Mouse (Mus musculus) hindbrain, embryonic 12.5 days (tissue): Measurements from ENCODE around the gene Ulk3. TPM values are rescaled to one million over a fixed set of nuclear protein-coding genes. Genes with fewer than 3 reads are reported as not detected.

Experiments
- ATAC-seq: fragments of 200-750 bp; cut with Nextera tagmentation; 2 replicates; pipeline ENCODE4 v1.8.0; 2017; ENCODE audit warnings: moderate TSS enrichment; ENCODE audit not compliant: low FRiP score
- H3K27ac ChIP-seq: fragments of 300-500 bp; sonication (generic); 2 replicates; pipeline ENCODE4 v1.5.1; 2016; ENCODE audit warnings: mild to moderate bottlenecking
- H3K27me3 ChIP-seq: fragments of 300-500 bp; sonication (generic); 2 replicates; pipeline ENCODE4 v1.6.1; 2016; ENCODE audit warnings: mild to moderate bottlenecking
- H3K36me3 ChIP-seq: fragments of 300-500 bp; sonication (generic); 2 replicates; pipeline ENCODE4 v1.6.1; 2016; ENCODE audit warnings: mild to moderate bottlenecking
- H3K4me1 ChIP-seq: fragments of 300-500 bp; sonication (generic); 2 replicates; pipeline ENCODE4 v1.6.1; 2016
- H3K4me2 ChIP-seq: fragments of 300-500 bp; sonication (generic); replicated peaks from 2 replicates; pipeline ENCODE4 v1.6.1; 2016; ENCODE audit warnings: mild to moderate bottlenecking
- H3K4me3 ChIP-seq: fragments of 300-500 bp; sonication (generic); 2 replicates; pipeline ENCODE4 v1.5.1; 2016; ENCODE audit warnings: mild to moderate bottlenecking
- H3K9ac ChIP-seq: fragments of 300-500 bp; sonication (generic); 2 replicates; pipeline ENCODE4 v1.6.1; 2016; ENCODE audit warnings: mild to moderate bottlenecking, moderate library complexity
- H3K9me3 ChIP-seq: fragments of 300-500 bp; sonication (generic); replicated peaks from 2 replicates; pipeline ENCODE4 v1.6.1; 2016; ENCODE audit warnings: mild to moderate bottlenecking
- WGBS: fragments of 180-500 bp; shearing (Covaris S2); methylation state at CpG from one replicate; pipeline ENCODE4 v1.1.7; 2016; 5-methylcytosine and 5-hydroxymethylcytosine counted together
- polyA plus RNA-seq: library from polyadenylated mRNA; unstranded; fragments of >200 nt; fragmentation: Nextera tagmentation; extraction: Ambion mirVana; gene quantifications from 2 replicates; pipeline ENCODE4 v1.2.1, GENCODE M21; 2016

The Ulk3 gene
- polyA plus RNA-seq, result 20.0 and 20.1 TPM in 2 replicates

GRCm38 (mm10) chr9:57589224-57590126 is at the start of gene Ulk3:
Ulk3 (plus strand) TSS chr9:57589452.
- Histone ChIP-seq H3K4me1 (peaks cover 23% of the 10 kb centered on the region), H3K4me3 (peak within 1 kb of the TSS; percentile 71), H3K36me3 (peaks cover 47% of the 10 kb centered on the region), H3K4me2 (peak within 1 kb of the TSS; percentile 92), H3K27ac (peak within 1 kb of the TSS; percentile 75), H3K27me3 (no peaks in the 10 kb centered on the region), H3K9ac (peak within 1 kb of the TSS; percentile 84), H3K9me3 (no peaks in the 10 kb centered on the region)
- WGBS, result under 1% methylated on average over 45 of the region's 58 CpGs
- ATAC-seq, result peak; percentile 83

- H3K9me3 ChIP-seq, result no peaks in the 10 kb centered on the region
- H3K36me3 ChIP-seq, result peaks cover 49% of the 10 kb centered on the region
- H3K4me1 ChIP-seq, result peaks cover 18% of the 10 kb centered on the region
- WGBS, result 87% methylated on average over 2 of the region's 2 CpGs
- no peak overlapping the region for H3K9ac ChIP-seq
- ATAC-seq, result no peak
- no peak overlapping the region for H3K4me3 ChIP-seq
- H3K27me3 ChIP-seq, result no peaks in the 10 kb centered on the region
- H3K27ac ChIP-seq, result no peak overlapping the region
- no peak overlapping the region for H3K4me2 ChIP-seq
These were observed 49.7 kb upstream of the Ulk3 start for GRCm38 (mm10) chr9:57539550-57539949.

GRCm38 (mm10) chr9:57541312-57541711 is 47.9 kb upstream of the Ulk3 start:
- H3K4me3 ChIP-seq, result no peak overlapping the region
- H3K9me3 ChIP-seq, result no peaks in the 10 kb centered on the region
- H3K4me2 ChIP-seq, result no peak overlapping the region
- no peak for ATAC-seq
- H3K27me3 ChIP-seq, result no peaks in the 10 kb centered on the region
- H3K9ac ChIP-seq, result no peak overlapping the region
- H3K36me3 ChIP-seq, result peaks cover 61% of the 10 kb centered on the region
- no peak overlapping the region for H3K27ac ChIP-seq
- WGBS, result 29% methylated on average over 1 of the region's 1 CpGs
- H3K4me1 ChIP-seq, result peaks cover 18% of the 10 kb centered on the region

- H3K9ac ChIP-seq, result no peak overlapping the region
- peaks cover 2% of the 10 kb centered on the region for H3K4me1 ChIP-seq
- H3K9me3 ChIP-seq, result no peaks in the 10 kb centered on the region
- WGBS, result 84% methylated on average over 3 of the region's 3 CpGs
- H3K27me3 ChIP-seq, result no peaks in the 10 kb centered on the region
- no peak overlapping the region for H3K4me2 ChIP-seq
- peaks cover 84% of the 10 kb centered on the region for H3K36me3 ChIP-seq
- no peak overlapping the region for H3K4me3 ChIP-seq
- H3K27ac ChIP-seq, result no peak overlapping the region
- ATAC-seq, result no peak
These were observed 45.3 kb upstream of the Ulk3 start for GRCm38 (mm10) chr9:57543951-57544350.

- Histone ChIP-seq H3K4me2 (no peak overlapping the region), H3K27ac (no peak overlapping the region), H3K9me3 (no peaks in the 10 kb centered on the region), H3K27me3 (no peaks in the 10 kb centered on the region), H3K4me1 (peaks cover 7% of the 10 kb centered on the region), H3K36me3 (peaks cover 79% of the 10 kb centered on the region), H3K9ac (no peak overlapping the region; the same call in 1 of the 2 replicates), H3K4me3 (no peak overlapping the region)
- ATAC-seq, result no peak
- 88% methylated on average over 5 of the region's 5 CpGs for WGBS
These were observed 42.0 kb upstream of the Ulk3 start for GRCm38 (mm10) chr9:57547287-57547686.

- no peaks in the 10 kb centered on the region for H3K27me3 ChIP-seq
- no peak overlapping the region for H3K9ac ChIP-seq
- peaks cover 7% of the 10 kb centered on the region for H3K4me1 ChIP-seq
- H3K36me3 ChIP-seq, result peaks cover 73% of the 10 kb centered on the region
- H3K27ac ChIP-seq, result no peak overlapping the region
- no peak overlapping the region for H3K4me3 ChIP-seq
- no peaks in the 10 kb centered on the region for H3K9me3 ChIP-seq
- 93% methylated on average over 11 of the region's 11 CpGs for WGBS
- no peak for ATAC-seq
- H3K4me2 ChIP-seq, result no peak overlapping the region
These were observed 41.4 kb upstream of the Ulk3 start for GRCm38 (mm10) chr9:57547869-57548268.

- Histone ChIP-seq H3K36me3 (peaks cover 60% of the 10 kb centered on the region), H3K27me3 (no peaks in the 10 kb centered on the region), H3K4me2 (no peak overlapping the region), H3K27ac (no peak overlapping the region), H3K4me3 (no peak overlapping the region), H3K4me1 (peaks cover 7% of the 10 kb centered on the region), H3K9me3 (no peaks in the 10 kb centered on the region), H3K9ac (no peak overlapping the region)
- ATAC-seq, result no peak
- WGBS, result 98% methylated on average over 4 of the region's 4 CpGs
These were observed 40.1 kb upstream of the Ulk3 start for GRCm38 (mm10) chr9:57549186-57549585.

GRCm38 (mm10) chr9:57550126-57550862 is 39.0 kb upstream of the Ulk3 start:
- Histone ChIP-seq H3K9me3 (no peaks in the 10 kb centered on the region), H3K9ac (no peak overlapping the region), H3K36me3 (peaks cover 49% of the 10 kb centered on the region), H3K27me3 (no peaks in the 10 kb centered on the region), H3K4me1 (peaks cover 13% of the 10 kb centered on the region), H3K27ac (no peak overlapping the region), H3K4me3 (no peak overlapping the region), H3K4me2 (no peak overlapping the region)
- no peak for ATAC-seq
- 90% methylated on average over 11 of the region's 11 CpGs for WGBS

- Histone ChIP-seq H3K9me3 (no peaks in the 10 kb centered on the region), H3K27me3 (no peaks in the 10 kb centered on the region), H3K4me2 (peak within 1 kb of the TSS; percentile 76), H3K36me3 (peaks cover 31% of the 10 kb centered on the region), H3K4me1 (peaks cover 13% of the 10 kb centered on the region), H3K4me3 (peak within 1 kb of the TSS; percentile 67), H3K27ac (no peak within 1 kb of the TSS), H3K9ac (peak within 1 kb of the TSS; percentile 78)
- peak; percentile 75 for ATAC-seq
- under 1% methylated on average over 28 of the region's 28 CpGs for WGBS
These were observed 36.9 kb upstream of the Ulk3 start, which contains the start of gene Mpi for GRCm38 (mm10) chr9:57552139-57552887. Mpi (minus strand) TSS chr9:57552763.

GRCm38 (mm10) chr9:57553119-57553518 is 36.1 kb upstream of the Ulk3 start:
- ATAC-seq, result no peak
- WGBS, result 69% methylated on average over 11 of the region's 11 CpGs

GRCm38 (mm10) chr9:57554753-57555152 is 34.5 kb upstream of the Ulk3 start:
- Histone ChIP-seq H3K27ac (no peak overlapping the region), H3K36me3 (peaks cover 7% of the 10 kb centered on the region), H3K9me3 (no peaks in the 10 kb centered on the region), H3K4me3 (no peak overlapping the region), H3K27me3 (no peaks in the 10 kb centered on the region), H3K4me1 (peaks cover 13% of the 10 kb centered on the region), H3K9ac (no peak overlapping the region), H3K4me2 (no peak overlapping the region)
- 48% methylated on average over 3 of the region's 3 CpGs for WGBS
- ATAC-seq, result no peak

More at GRCm38 (mm10) chr9:57553119-57553518, 36.1 kb upstream of the Ulk3 start:
- H3K4me1 ChIP-seq, result peaks cover 13% of the 10 kb centered on the region
- H3K9ac ChIP-seq, result no peak overlapping the region
- no peaks in the 10 kb centered on the region for H3K27me3 ChIP-seq
- H3K4me3 ChIP-seq, result no peak overlapping the region
- H3K4me2 ChIP-seq, result no peak overlapping the region
- H3K27ac ChIP-seq, result no peak overlapping the region
- H3K9me3 ChIP-seq, result no peaks in the 10 kb centered on the region
- H3K36me3 ChIP-seq, result peaks cover 23% of the 10 kb centered on the region

GRCm38 (mm10) chr9:57557215-57557614 is 32.0 kb upstream of the Ulk3 start:
- Histone ChIP-seq H3K27ac (no peak overlapping the region), H3K4me3 (no peak overlapping the region), H3K9me3 (no peaks in the 10 kb centered on the region), H3K36me3 (no peaks in the 10 kb centered on the region), H3K9ac (no peak overlapping the region), H3K4me2 (no peak overlapping the region), H3K27me3 (no peaks in the 10 kb centered on the region), H3K4me1 (peaks cover 19% of the 10 kb centered on the region)
- WGBS, result 83% methylated on average over 3 of the region's 3 CpGs
- ATAC-seq, result no peak
